Mouse (Mus musculus) lung, embryonic 14.5 days (tissue): ENCODE measurements at regions not wholly inside any gene's neighbourhood (a gene's known extent, or its start where the extent isn't known, plus 50 kb on each side); places are given as distances from the start of the nearest gene placed in this dataset.
A peak's percentile ranks its signal among the peaks of the same experiment; 100 is the strongest.

Experiments used
- ATAC-seq: fragments of 200-750 bp; cut with Nextera tagmentation; 2 replicates; pipeline ENCODE4 v1.8.0; 2017; ENCODE audit warnings: mild to moderate bottlenecking, moderate TSS enrichment, moderate library complexity; ENCODE audit not compliant: insufficient read depth
- DNase-seq: peaks from one replicate; pipeline ENCODE4 v3.0.0-alpha.2; 2015
- H3K27ac ChIP-seq: fragments of 300-500 bp; sonication (generic); 2 replicates; pipeline ENCODE4 v1.5.1; 2014; ENCODE audit warnings: low read depth, mild to moderate bottlenecking, moderate library complexity
- H3K27me3 ChIP-seq: fragments of 300-500 bp; sonication (generic); 2 replicates; pipeline ENCODE4 v1.6.1; 2014; ENCODE audit warnings: low read length, control low read depth; ENCODE audit not compliant: insufficient read depth
- H3K36me3 ChIP-seq: fragments of 300-500 bp; sonication (generic); 2 replicates; pipeline ENCODE4 v1.6.1; 2014; ENCODE audit warnings: control low read depth; ENCODE audit not compliant: insufficient read depth
- H3K4me1 ChIP-seq: fragments of 300-500 bp; sonication (generic); 2 replicates; pipeline ENCODE4 v1.6.1; 2014; ENCODE audit warnings: antibody characterized with exemption, control low read depth; ENCODE audit not compliant: insufficient read depth
- H3K4me2 ChIP-seq: fragments of 300-500 bp; sonication (generic); 2 replicates; pipeline ENCODE4 v1.6.1; 2014; ENCODE audit warnings: mild to moderate bottlenecking
- H3K4me3 ChIP-seq: fragments of 300-500 bp; sonication (generic); 2 replicates; pipeline ENCODE4 v1.5.1; 2014; ENCODE audit warnings: low read depth, low read length
- H3K9ac ChIP-seq: fragments of 300-500 bp; sonication (generic); 2 replicates; pipeline ENCODE4 v1.6.1; 2014
- H3K9me3 ChIP-seq: fragments of 300-500 bp; sonication (generic); 2 replicates; pipeline ENCODE4 v1.6.1; 2016; ENCODE audit warnings: low read depth, low read length, control low read depth
- CTCF ChIP-seq: IDR thresholded peaks from 2 replicates; pipeline ENCODE4 v1.5.1; 2016; ENCODE audit warnings: antibody characterized with exemption, low read depth
- WGBS: fragments of 180-500 bp; shearing (Covaris S2); extraction: QIAGEN DNeasy Blood & Tissue Kit; methylation state at CpG from one replicate; pipeline ENCODE4 v1.1.7; 2014; 5-methylcytosine and 5-hydroxymethylcytosine counted together

DNA sequence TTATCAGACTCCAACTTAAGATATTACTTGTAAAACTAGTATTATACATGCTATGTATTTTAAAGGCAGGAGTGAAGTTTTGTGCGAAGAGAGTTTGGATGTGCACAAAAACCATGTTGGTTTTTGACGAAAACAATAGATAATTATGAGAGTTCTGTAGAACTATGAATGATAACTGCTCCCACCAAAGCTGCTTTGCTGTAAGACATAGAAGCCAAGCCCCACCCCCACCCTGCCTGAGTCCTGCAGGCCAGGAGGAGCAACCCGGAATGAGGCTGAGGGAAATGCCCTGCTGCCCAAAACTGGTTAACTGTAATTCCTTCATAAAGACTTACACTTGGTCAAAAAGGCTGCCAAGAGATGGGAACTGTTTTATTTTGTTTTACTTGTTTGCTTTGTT lies 175.8 kb downstream of the Efnb2 start:
- no peak overlapping the region for H3K4me2 ChIP-seq
- TF ChIP-seq CTCF = no peak
- H3K36me3 ChIP-seq = no peaks in the 10 kb centered on the region
- H3K4me1 ChIP-seq = peaks cover 12% of the 10 kb centered on the region; the same call in 1 of the 2 replicates
- DNase-seq (no peak), ATAC-seq (no peak)
- no peaks in the 10 kb centered on the region for H3K27me3 ChIP-seq
- H3K4me3 ChIP-seq = no peak overlapping the region
- H3K9me3 ChIP-seq = no peaks in the 10 kb centered on the region
- 60% methylated on average over 3 of the region's 3 CpGs for WGBS
- no peak overlapping the region for H3K27ac ChIP-seq
- no peak overlapping the region for H3K9ac ChIP-seq

DNA sequence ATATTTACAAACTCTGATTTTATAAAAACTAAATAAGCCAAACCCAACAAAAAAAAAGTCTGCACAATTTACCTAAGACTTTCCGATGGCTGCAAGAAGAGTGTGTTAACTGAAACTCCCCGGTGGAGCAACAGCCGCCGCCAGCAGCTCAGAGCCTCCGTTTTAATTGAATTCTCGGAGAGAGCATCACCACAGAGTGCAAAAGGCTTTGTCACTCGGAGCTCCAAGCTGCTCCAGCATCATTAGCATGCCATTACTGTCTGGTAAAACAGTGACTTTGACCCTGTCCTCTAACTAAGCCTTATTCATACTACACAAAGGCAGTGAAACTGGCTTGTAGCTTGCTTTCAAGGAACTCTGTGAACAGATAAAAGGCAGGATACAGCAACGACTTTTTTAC lies 176.5 kb downstream of the Efnb2 start:
- Histone ChIP-seq H3K4me1 (peaks cover 7% of the 10 kb centered on the region; the same call in 1 of the 2 replicates), H3K9me3 (no peaks in the 10 kb centered on the region), H3K4me2 (no peak overlapping the region), H3K27me3 (no peaks in the 10 kb centered on the region), H3K36me3 (no peaks in the 10 kb centered on the region), H3K9ac (no peak overlapping the region), H3K4me3 (no peak overlapping the region), H3K27ac (no peak overlapping the region)
- TF ChIP-seq CTCF = no peak
- no peak for DNase-seq
- ATAC-seq = no peak
- WGBS = 41% methylated on average over 8 of the region's 8 CpGs

DNA sequence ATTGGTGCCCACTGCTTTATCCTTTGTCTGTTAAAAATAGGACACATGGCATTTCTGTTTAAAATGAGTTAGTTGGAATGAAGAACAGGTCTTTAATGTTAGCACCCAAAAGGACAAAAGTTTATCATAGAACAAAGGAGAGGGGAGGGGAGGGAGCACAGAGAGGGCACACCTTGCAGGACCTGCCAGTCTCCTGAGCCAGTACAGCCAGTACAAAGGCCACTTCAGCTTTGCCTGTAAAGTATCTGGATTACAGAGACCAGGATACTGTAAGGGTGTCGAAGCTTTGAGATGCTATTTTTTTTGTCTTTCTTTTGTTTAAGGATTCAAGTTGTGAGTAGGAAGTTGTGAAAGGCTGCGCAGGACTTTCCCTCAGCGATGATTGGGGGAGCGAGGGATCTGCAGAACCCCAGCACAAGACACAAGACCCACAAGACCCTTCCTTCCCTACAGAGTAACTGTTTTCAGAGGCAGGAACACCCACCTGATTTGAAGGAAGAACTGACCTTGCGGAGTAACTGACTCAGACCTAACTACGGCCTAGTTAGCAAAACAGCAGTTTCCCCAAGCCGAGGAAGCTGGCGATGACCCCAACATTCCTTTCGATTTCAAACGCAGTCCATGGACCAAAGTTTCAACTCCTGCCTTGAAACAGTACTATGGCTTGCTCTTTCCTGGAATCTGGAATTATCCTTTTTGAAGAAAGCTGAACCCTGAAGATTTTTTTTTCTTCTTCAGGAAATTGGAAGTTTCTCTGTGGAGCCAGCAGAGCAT lies 178.1 kb downstream of the Efnb2 start:
- no peaks in the 10 kb centered on the region for H3K9me3 ChIP-seq
- TF ChIP-seq CTCF = no peak
- no peak overlapping the region for H3K27ac ChIP-seq
- no peaks in the 10 kb centered on the region for H3K36me3 ChIP-seq
- peak; percentile 26 for DNase-seq
- no peak overlapping the region for H3K4me2 ChIP-seq
- no peaks in the 10 kb centered on the region for H3K27me3 ChIP-seq
- ATAC-seq = no peak
- 64% methylated on average over 10 of the region's 10 CpGs for WGBS
- no peak overlapping the region for H3K4me3 ChIP-seq
- H3K4me1 ChIP-seq = no peaks in the 10 kb centered on the region
- no peak overlapping the region for H3K9ac ChIP-seq

DNA sequence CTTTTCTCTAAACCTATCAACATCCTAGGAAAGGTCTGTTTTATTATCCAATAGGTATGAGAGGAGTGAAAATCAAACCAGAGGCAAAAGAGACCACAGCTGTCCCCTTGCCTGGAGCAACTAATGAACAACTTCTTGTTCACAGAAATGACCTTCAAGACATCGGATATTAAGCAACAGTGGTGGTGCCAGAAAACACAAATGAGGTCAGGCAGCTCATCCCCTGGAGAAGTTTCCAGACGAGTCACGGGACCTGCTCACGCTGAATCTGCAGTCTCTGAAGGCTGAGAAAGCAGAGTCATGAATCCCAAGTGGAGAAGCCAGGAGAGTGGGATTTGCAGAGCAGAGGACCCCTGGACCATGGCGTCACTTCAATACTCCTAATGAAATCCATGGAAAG lies 183.6 kb downstream of the Efnb2 start:
- no peak overlapping the region for H3K27ac ChIP-seq
- no peaks in the 10 kb centered on the region for H3K4me1 ChIP-seq
- 72% methylated on average over 5 of the region's 5 CpGs for WGBS
- no peak overlapping the region for H3K4me2 ChIP-seq
- H3K9me3 ChIP-seq = no peaks in the 10 kb centered on the region
- no peak overlapping the region for H3K4me3 ChIP-seq
- no peak for TF ChIP-seq CTCF
- ATAC-seq = no peak
- H3K9ac ChIP-seq = no peak overlapping the region
- H3K27me3 ChIP-seq = no peaks in the 10 kb centered on the region
- H3K36me3 ChIP-seq = no peaks in the 10 kb centered on the region
- no peak for DNase-seq

DNA sequence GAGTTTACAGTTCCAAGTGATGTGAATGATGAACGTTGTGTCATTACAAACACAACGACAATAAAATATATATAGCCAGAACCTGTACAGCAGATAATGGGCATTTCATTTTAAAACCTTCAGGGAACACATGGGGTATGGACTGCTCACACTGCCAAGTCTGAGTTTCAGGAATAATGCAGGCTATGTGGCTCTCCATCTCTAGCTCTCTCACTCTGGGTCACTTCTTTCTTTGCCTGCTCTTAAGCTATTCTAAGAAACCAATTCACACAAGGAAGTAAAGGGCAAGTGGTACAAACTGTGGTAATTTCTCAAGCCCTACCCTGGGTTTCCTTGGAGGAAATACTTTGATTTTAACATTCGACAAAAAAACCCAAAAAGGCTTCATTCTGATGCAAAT lies 192.5 kb downstream of the Efnb2 start:
- DNase-seq (no peak), ATAC-seq (no peak)
- no peaks in the 10 kb centered on the region for H3K36me3 ChIP-seq
- TF ChIP-seq CTCF = no peak
- no peak overlapping the region for H3K27ac ChIP-seq
- H3K9ac ChIP-seq = no peak overlapping the region
- H3K9me3 ChIP-seq = no peaks in the 10 kb centered on the region
- no peak overlapping the region for H3K4me2 ChIP-seq
- WGBS = 51% methylated on average over 3 of the region's 3 CpGs
- H3K4me1 ChIP-seq = 0 out of 2 replicates have a peak, but pooled peaks cover 2% of the 10 kb centered on the region
- H3K27me3 ChIP-seq = no peaks in the 10 kb centered on the region
- H3K4me3 ChIP-seq = no peak overlapping the region

DNA sequence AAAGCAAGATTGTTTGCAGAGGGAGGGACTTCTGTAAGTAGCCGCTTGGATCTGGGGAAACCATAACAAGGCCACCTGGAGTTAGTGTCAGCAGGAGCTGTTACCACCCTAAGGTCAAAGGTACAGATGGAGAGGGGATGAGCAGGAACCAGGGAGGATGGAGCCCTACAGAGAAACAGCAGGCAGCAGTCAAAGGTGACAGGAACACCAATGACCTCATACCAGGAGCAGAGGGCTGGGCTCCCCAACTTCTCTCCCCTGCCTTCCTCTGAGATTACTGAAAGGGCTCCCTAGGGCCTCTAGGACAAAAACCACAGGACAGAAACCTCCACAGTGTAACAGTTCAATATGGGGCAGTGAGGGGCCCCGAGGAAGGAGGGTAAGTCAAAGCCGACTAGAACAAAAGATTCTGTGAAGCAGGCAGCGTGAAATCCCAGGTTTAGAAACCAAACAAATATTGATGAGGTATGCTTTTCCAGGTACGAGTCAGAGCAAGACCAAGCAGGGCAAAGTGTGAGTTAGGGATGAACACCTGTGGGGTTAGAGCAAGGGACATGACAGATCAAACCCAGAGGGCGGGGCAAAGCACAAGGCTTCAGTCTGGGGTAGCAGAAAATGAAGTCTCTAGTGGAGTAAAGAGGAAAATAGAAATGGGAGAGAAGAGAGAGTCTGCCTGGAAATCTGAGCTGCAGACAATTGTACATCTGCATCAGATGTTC lies 194.4 kb downstream of the Efnb2 start:
- no peak for DNase-seq
- no peak for TF ChIP-seq CTCF
- Histone ChIP-seq H3K4me2 (no peak overlapping the region), H3K4me1 (0 out of 2 replicates have a peak, but pooled peaks cover 2% of the 10 kb centered on the region), H3K9me3 (no peaks in the 10 kb centered on the region), H3K27me3 (no peaks in the 10 kb centered on the region), H3K36me3 (no peaks in the 10 kb centered on the region), H3K27ac (no peak overlapping the region), H3K9ac (no peak overlapping the region), H3K4me3 (no peak overlapping the region)
- WGBS = 19% methylated on average over 6 of the region's 6 CpGs
- ATAC-seq = no peak

DNA sequence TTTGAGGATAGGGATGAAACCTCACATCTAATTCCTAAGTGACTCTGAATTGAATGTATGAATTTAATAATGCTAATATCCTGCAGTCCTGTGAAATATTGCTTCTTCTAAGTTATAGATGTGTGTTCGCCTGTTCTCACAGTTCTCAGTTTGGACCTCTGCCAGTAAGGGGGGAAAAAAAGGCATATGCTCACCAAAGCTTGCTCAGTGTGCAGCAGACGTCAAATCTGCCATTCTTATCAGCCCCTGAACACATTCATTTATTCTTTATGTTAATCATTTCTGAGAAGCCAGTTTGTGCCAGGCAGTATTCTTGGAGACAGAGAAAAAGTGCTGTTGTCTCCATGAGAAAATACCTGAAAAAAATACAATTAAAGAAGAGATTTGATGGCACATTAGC lies 198.6 kb downstream of the Efnb2 start:
- Histone ChIP-seq H3K4me2 (no peak overlapping the region), H3K4me3 (no peak overlapping the region), H3K27me3 (no peaks in the 10 kb centered on the region), H3K36me3 (no peaks in the 10 kb centered on the region), H3K4me1 (0 out of 2 replicates have a peak, but pooled peaks cover 2% of the 10 kb centered on the region), H3K9me3 (no peaks in the 10 kb centered on the region), H3K27ac (no peak overlapping the region), H3K9ac (no peak overlapping the region)
- 11% methylated on average over 2 of the region's 2 CpGs for WGBS
- no peak for TF ChIP-seq CTCF
- no peak for ATAC-seq
- peak; percentile 64 for DNase-seq
